Mouse (Mus musculus): ENCODE measurements around the gene Hmga1b.

DNA sequence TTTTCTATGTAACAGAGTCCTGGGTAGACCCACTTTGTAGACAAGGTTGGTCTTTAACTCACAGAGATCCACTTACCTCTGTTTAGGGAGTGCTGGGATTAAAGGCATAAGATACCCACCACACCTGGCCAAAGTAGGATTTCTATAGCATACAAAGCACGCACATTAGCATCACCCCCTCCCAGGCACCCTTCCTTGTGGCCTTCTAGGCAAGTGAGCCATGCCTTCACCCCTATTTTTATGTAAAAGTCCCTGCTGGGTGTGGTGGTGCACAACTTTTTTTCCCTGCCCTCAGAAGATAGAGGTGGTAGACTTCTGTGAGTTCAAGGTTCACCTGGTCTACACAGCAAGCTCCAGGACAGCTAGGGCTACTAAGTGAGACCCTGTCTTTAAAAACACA, 17.3 kb downstream of the Hmga1b start:
- no peak for TF ChIP-seq GATA1 (IDR thresholded peaks at IDR 0.05; ENCODE audit: low read length)
- no peak for TF ChIP-seq TAL1 (IDR thresholded peaks at IDR 0.05; ENCODE audit: low read length)
